Mouse (Mus musculus) frontal cortex, adult 2 months (tissue): ENCODE measurements around the gene Prg2. TPM values are rescaled to one million over a fixed set of nuclear protein-coding genes. Genes with fewer than 3 reads are reported as not detected.

Experiments used
- DNase-seq, 2 experiments: peaks; one replicate each; pipeline ENCODE4 v3.0.0; 2022; ENCODE audit warnings: low spot score in 1 of 2; ENCODE audit errors: extremely low spot score in 1 of 2
- polyA plus RNA-seq: library from polyadenylated mRNA; depleted of rRNA; stranded (reverse); fragments of >200 nt; gene quantifications from 2 replicates; pipeline ENCODE4 v1.2.3, GENCODE M21; 2012

Gene Prg2
- polyA plus RNA-seq, 1 experiment = not detected

DNA sequence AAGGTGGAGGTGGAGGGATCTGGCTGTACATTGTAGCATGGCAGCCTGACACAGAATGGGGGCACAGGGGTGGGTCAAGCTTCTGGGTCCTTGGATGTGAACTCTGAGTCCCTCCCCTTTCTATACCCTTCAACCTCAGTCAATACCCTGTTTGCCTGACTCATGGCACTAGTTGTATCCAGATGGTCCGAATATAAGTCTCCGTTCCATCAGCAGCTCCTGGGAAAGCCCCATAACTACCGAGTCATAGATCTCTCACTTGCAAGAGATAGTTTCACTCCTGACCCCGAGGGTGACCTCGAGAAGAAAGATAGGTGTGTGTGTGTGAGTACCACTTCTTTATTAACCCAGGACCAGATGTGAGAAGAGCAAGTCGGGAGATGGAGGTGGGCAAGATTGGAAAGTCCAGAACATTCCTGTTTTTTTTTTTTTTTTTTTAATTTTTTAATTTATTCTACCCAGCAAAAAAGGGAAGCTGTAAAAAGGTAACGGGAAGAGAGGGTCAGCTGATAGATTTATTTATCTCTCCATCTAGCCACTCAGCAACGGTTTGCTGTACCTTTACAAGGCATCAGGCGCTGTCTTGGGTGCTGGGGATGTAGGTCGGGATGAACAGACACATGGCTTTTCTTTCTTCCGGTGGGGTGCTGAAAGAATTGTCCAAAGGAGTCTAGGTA is 21.5 kb upstream of the Prg2 start:
- no peak for DNase-seq

DNA sequence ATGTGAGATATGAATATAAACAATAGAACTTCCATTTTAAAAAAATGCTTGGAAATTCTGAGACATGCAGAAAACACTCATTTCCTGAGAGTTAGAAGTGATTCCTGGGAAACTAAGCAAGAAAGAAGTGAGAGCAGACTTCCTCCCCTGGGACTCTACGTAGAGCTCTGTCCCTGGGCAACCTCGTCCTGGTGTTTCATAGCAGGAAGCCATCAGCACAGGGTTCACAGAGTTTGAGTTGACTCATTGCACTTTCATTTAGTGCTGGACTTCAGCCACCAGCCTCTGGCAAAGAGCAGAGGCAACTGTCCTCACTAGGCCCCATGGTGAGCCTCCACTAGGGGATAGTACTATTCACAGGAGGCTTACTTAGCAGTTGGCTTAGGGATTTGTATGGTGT is 19.0 kb upstream of the Prg2 start:
- DNase-seq = no peak

DNA sequence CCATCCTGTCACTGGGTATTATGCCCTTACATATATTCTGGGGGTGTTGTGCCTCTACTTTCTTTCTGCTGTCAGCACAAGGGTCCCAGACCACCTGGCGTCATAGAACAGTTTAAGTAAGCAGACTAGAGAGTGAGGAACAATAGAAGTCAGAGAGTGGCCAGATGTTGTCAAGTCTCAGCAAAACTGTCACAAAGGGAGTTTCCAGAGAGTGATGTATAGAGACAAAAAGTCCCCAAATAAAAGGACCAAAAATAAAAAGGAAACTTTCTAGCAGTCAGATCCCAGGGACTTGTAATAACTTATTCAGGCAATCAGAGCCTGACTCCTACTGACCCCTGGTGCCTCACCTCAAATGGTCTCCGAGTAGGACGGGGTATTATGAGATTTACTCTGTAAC is 18.4 kb upstream of the Prg2 start:
- no peak for DNase-seq

DNA sequence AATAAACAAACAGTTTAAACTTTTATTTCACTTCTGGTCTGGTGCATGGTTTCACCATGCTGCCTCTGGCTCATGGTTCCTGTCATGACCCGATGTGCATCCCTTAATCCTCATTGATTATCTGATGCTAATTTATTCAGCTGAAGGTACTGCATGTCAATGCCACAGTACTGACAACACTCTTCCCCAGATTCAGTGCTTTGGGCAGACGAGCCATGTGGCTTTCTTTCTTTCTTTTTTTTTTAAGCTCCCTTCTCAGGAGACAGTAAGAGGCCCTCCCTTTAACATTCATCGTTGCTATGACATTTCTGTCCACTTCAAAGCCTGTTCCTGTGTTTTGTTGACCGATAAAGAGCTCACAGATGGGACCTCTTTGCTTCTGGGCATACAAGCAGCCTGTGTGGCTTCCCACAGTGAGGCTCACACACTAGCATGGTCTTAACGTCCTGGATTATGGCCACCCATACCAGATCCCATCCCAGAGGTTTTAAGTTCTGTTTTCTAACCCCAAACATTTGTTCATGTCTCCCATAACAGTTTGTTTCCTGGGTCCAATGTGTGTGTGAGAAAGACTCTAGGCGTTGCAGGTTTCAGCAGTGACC is 17.3 kb upstream of the Prg2 start:
- DNase-seq = no peak

DNA sequence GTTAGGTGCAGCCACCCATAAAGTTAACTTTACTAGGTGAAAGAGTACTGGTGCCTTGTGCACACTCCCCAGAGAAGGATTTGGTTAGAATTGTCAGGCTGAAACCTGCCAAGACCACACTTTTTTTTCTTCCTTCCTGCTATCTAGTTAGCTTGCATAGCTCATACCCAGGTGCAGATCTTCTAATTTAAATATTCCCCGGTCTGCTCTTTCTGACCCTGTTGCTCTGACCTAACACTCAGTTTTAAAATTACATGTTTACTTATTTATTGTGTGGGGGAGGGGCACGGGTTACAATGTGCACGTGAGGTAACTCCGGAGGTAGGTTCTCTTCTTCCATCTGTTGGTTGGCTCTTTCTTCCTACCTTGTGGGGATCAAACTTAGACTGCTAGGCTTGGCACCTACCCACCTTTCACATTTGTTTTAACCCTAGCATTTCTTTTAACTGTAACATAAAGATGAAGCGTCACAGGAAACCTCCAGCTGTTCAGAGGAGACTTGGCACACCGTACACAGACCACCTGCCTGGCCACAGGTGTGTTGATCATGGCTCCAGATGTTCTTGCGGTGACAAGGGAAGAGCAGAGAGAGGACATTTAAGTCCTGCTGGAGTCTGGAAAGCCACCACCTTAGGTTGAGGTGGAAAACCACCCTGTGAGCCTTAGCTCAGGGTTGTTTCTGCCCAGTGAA is 16.0 kb upstream of the Prg2 start:
- no peak for DNase-seq

DNA sequence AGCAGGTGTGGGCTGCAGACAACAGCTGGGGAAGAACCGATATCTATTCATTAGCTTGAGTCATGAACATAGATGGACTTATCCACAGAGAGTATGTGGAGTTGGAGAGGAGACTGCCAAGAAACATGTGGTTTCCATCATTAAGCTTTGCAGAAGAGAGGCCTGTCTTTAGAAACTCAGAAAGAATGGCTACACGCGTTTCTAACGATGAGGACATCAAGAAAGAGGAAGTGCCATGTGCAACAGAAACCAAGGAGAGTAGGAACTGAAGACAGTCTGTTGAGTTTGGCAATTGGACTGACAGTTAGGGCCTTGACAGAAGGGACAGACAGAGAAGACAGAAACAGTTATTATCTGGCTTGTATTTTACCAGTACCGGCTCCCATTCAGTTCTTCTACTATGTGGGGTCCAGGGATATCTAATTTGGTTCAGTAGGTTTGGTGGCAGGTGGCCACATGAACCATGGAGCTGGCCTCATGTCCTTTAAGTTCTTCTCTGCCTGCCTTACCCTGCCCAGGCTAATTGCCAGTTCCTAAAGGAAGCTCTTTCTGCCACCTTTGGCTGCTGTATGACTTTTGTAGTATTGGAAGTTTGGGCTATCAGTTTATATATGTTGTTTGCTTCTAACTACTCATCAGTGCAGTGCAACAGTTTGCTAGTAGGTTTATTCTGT is 12.8 kb upstream of the Prg2 start:
- no peak for DNase-seq

DNA sequence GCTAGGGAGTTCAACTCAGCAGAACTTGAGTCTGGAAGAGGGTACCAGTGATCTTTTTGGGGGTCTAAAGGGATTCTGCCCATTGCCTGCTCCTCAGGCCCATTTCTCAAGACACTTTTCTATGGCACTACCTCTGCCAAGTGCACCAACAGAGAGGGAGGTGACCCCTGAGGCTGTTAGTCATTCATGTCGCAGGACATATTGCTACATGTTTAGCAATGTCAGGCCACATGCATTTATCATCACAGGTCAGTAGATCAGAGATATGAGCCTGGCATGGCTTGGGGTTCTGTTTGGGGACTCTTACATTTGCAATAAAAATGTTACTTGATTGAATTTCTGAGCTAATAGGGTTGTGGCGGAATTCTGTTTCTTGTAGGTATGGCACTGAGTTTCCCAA is 4.7 kb upstream of the Prg2 start:
- DNase-seq = no peak

DNA sequence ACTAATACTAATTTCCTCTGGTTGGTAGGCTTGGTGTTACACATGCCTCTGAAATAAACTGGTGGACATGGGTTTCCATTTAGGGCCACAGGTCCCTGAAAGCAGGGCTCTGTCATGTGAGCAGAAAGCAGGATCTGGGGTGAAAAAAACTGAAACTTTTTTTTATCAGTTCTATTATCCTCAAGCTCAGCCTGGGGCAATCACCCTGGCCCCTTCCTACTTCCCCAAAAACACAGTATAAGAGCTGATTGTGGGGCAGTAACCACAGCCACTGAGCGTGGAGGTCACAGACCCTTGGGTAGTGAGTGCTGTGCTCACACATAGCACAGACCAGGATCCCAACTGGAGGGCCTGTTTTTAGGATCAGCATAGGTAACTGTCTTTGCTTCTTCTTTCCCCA is 7.7 kb downstream of the Prg2 start, which contains the start of gene Prg3:
TSS of gene Prg3 (plus strand) at position 286 of the 400 bp plus-strand sequence.
- no peak for DNase-seq

DNA sequence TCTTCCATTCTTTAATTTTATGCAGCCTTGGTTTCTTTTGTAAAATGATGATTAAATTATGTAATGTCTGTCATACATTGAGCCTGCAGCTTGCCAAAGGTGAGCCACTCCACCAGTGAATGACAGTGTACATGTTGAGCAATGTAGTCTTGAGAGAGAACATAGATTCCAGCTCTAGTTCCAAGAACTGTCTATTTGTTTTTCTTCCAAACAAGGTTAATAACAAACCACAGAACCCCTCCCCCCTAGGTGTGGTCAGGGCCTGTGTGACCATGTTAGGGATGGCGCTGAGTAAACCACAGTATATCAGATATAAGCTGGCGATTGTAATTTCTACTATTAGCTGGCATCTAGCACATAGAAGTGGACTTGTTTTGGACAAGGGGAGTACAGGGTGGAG is 16.1 kb downstream of the Prg2 start:
- DNase-seq = no peak

DNA sequence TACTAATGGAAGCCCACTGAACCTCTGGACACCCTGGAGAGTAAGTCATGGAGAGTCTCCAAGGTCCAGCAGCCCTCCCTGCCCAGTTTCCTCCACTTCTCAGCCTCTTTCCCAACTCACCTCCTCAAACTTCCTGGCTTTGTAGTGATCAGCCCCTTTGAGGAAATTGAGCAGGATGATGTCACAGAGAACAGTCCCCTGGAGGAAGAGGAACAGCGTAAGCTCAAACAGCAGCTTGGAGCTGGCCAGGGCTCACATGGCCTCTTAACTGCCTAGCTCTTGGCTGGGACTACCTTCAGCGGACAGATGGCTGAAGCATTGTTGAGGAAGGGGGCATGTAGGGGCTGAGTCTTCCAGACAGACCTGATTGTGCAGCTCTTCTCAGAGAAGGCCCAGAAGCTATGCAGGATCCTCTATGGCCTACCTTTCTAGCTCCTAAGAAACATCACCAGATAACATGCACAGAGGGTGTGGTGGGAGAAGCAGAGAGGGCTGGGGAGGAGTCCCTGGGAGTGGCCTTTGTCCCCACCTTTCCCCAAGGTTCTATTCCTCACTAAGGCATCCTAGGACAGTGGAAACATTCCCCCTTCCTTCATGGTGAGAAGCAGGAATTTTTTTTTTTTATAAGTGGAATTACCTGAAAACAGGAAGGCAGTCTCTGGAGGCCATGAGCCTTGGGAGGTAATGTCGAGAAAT is 19.4 kb downstream of the Prg2 start:
- no peak for DNase-seq

DNA sequence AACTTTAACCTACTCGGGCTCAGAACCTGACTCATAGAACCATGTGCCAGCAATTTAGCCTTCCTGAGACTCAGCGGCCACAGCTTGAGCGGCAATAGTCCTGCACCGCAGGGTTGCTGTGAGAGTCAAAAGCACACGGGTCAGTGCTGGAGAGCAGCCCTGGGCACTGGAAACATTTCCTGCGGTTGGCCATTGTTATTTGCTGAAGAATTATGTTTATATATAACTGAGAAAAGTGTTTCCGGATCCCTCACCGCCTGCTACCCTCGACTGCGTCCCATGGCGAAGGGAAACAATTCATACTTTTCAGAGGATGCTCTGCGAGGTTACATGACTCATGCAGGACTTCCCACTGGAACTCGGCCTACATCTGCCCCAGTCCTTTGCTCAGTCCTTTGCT is 21.2 kb downstream of the Prg2 start:
- DNase-seq = no peak

DNA sequence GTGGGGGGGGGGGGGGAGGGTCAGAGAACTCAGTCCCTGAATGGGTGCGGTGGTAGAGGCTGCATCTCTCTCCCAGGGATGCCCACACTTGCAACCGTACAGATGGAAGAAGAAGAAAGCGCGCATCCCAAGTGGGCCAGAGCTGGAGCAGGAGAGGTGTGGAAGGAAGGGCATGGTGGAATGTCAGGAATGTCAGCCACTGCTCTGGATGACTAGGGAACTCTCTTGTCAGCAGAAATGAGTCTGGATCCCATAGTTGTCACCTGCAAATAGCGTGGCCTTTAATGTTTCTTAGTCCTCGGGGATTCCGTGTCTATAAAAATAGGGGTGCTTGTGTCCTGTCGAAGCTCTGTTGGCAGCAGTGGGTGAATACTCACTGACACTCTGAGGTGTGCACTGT is 22.3 kb downstream of the Prg2 start:
- DNase-seq = no peak

DNA sequence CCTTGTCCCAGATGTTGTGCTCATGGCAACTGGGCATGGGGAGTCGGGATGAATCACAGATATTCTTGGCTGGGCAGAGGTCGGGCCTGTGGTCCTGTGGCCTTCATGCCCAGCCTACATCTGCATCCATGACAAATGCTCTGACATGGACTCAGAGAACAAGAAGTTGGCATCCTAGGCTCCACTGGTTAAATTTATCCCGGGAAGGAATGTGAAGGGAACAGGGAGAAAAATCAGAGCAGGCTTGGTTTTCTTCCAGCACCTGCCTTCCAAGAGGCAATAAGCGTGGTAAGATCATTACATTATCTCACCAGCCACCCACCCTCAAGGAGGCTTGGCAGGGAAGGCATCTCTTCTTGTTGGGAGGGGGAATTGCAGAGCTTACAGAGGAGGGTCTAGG is 24.1 kb downstream of the Prg2 start:
- peak; percentile 40 to 74 for DNase-seq

DNA sequence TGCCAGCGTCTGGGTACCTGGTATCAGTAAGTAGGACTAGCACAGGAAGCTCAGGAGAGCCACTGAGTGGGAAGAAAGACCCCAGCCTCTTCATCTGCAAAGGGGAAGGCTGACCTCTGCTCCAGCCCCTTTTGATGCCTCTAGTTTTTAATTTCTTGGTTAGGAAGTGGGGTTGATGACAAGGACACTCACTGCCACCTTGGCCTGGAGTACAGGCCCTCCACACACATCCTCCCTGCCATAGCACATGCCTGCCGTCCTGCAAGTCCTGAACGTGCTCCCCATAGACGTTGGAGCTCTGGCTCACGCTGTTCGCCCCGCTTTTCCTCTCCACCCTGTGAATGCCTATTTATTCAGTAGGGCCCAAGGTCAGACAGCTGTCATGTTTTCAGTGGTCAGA is 26.3 kb downstream of the Prg2 start:
- no peak for DNase-seq

DNA sequence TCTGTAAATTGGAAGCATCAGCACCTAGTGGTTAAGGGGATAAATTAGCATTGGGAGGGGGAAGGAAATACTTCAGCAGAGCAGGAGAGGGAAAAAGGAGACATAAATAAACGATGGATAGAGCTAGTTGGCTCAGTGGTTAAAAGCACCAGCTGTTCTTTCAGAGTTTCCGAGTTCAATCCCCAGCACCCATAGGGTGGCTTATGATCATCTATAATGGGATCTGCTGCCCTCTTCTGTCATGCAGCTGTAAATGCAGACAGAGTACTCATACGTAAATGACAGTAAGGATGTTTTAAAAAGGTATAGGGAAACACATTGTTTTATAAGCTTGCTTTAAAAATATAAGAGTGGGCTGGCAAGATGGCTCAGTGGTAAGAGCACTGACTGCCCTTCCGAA is 27.5 kb downstream of the Prg2 start:
- DNase-seq = peak in 1 of 2 experiments; percentile 53

DNA sequence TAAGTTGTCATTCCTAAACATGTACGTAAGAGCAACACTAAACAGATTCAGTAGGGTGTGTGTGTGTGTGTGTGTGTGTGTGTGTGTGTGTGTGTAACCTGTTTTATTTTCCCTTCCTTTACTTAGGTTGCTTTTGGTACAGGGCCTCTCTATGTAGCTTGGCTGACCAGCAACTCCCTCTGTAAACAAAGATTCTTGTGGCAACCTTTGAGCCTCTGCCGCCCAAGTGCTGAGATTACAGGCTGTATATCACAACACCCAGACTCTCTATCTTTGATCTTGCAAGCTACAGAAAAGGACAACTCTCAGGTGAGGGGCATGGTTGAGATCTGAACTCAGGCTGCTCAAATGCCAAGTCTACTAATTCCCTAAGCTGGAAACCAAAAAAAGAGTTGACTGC is 29.0 kb downstream of the Prg2 start:
- DNase-seq = no peak

DNA sequence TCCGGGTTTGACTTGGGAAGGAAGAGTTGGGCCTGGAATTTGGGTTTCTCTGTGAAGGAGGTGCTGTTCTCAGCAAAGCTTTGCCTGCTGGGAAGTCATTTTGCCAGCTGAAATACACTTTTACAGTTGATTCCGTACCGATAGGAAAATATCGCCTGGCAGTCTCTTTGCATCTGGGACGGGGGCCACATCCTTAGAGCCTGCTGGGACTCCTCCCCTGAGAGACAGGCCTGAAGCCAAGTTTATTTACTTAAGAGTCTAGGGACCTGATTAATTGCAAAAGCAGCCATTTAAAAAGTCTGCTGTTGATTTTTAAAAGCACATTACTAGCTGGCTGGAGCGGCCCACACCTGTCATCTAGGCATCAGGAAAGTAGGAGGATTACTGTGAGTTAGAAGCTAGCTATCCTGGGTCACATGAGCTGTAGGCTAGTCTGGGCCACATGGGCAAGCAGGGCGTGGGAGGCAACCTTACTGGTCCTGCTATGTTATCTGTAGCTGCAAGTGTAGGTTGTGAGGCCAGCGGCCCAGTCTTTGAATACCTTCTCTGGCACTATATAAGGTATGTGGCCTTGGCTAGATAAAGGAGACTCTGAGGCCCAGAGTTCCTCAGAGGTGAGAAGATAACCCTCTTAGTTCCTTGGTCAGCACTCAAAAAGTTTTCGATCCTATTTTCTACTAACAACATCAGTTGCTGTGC is 31.8 kb downstream of the Prg2 start:
- DNase-seq = peak in 1 of 2 experiments; percentile 5

DNA sequence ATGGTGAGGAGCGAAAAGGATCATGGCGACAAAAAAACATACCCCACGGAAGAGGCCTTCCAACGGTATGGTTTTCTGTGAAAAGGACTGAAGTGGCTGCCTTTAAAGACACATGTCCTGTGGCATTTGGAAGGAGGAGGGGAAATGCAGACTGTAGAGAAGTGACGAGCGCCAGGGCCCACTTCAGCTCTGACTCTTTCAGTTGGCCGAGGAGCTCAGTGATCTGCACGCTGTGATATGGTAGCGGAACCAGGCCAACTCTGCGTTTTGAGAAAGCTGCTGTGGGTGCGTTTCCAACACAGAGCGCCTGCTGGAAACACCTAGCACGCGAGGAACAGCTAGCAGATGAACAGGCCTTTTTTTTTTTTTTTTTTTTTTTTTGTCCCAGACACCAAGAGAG is 32.4 kb downstream of the Prg2 start:
- DNase-seq = peak in 1 of 2 experiments; percentile 7

DNA sequence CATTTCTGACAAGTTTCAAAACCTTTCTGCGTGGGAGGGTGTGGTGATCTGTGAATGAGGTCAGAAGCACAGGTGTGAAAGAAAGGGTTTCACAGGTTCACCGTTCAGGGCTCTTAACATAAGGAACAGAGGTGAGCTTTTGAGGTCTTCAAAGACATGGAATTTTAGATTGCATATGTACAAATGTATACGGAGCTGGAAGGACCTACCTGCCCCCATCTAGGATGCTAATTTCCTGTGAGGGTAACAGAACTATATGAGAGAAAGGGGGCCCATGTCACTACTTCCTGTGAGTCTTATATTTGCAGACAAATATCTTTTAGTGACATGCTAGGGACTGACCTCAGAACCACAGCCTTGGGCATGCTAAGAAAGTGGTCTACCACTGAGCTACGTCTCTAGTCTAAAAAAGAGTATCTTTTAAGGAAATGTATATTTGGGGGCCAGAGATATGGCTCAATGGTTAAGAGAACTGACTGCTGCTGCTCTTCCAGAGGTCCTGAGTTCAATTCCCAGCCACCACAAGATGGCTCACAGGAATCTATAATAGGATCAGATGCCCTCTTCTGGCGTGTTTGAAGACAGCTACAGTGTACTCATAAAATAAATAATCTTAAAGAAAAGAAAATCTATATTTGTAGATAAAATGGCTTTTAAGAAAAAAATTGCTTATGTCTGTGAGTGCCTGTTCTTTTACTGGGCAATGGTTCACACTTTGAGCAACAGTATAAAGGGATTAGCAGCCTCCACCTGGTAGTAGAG is 33.7 kb downstream of the Prg2 start:
- DNase-seq = no peak

DNA sequence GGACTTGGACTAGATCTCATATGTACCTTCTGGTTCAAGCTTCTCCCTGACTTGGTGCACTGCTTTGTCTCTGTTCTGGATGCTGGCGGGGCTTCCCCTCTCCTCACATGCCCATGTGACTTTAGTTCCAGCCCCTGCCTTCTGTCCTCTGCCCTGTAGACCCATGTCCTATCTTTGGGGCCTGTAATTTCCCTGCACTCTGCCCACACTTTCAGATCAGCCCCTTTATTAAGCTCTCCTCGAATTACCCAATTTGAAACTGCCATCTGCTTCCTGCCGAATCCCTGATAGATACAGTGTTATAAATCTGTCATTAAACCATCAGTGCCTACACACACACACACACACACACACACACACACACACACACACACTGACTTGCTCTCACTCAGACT is 34.3 kb downstream of the Prg2 start:
- DNase-seq = no peak
